Mouse (Mus musculus): Measurements from ENCODE around the gene Morn3. TPM values are rescaled to one million over a fixed set of nuclear protein-coding genes. Genes with fewer than 3 reads are reported as not detected.

Morn3 gene
- 0.79 and 1.1 TPM in 2 replicates for polyA plus RNA-seq (2015; fragmentation: Nextera tagmentation; extraction: Ambion mirVana)

DNA sequence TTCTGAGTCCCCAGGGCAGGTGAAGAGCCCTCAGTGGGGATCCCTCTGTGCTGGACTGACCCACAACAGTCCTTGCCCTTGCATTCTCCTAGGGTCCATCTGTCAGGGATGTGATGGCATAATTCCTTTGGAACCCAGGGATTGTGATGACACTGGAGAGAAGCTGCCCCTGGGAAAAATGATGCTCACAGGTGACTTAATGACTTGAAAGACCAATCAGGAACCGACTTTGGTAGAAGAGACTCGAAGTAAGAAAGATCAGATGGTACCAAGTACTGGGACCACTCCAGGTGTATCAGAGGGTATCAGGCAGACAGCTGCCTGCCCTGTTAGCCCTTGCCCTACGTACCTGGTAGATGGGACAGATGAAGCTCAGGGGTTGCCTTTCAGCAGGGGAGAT, at the start of gene Morn3:
Gene Morn3, minus strand, starts transcription at position 101 of the 400 bp plus-strand sequence.
- Histone ChIP-seq H3K27ac (no peak within 1 kb of the TSS), H3K27me3 (no peaks in the 10 kb centered on the region), H3K36me3 (ENCODE audit: poor library complexity, severe bottlenecking) (no peaks in the 10 kb centered on the region), H3K9ac (no peak within 1 kb of the TSS), H3K9me3 (replicated peaks) (no peaks in the 10 kb centered on the region), H3K4me3 (no peak within 1 kb of the TSS), H3K4me2 (no peak within 1 kb of the TSS), H3K4me1 (peaks cover 7% of the 10 kb centered on the region)
- no peak for ATAC-seq
- WGBS = 80% methylated on average over 3 of the region's 3 CpGs

DNA sequence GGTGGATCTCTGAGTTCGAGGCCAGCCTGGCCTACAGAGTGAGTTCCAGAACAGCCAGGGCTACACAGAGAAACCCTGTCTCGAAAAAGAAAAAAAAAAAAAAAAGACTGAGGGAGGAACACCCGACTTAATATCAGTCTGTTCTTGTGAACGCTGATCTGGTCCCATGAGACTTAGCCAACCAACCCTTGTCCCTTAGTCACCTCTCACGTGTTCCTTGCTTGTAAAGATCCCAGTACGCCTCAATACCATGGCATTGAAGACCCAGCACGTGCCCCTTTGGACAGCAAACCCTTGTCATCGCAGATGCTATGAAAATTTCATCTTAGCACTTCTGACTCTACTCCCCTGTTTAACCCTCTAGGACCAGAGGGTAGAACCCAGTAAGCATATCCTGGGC, 49.5 kb upstream of the Morn3 start:
- ATAC-seq = no peak
- 0 out of 2 replicates have a peak, but pooled peaks cover 4% of the 10 kb centered on the region for H3K36me3 ChIP-seq (ENCODE audit: poor library complexity, severe bottlenecking)
- H3K4me3 ChIP-seq = no peak overlapping the region
- H3K4me1 ChIP-seq = no peaks in the 10 kb centered on the region
- no peak overlapping the region for H3K9ac ChIP-seq
- no peaks in the 10 kb centered on the region for H3K27me3 ChIP-seq
- H3K4me2 ChIP-seq = no peak overlapping the region
- H3K9me3 ChIP-seq (replicated peaks) = no peaks in the 10 kb centered on the region
- no peak overlapping the region for H3K27ac ChIP-seq
- WGBS = 86% methylated on average over 8 of the region's 8 CpGs

GRCm38 (mm10) chr5:123094238-123094991, 47.6 kb upstream of the Morn3 start:
- ATAC-seq = no peak
- H3K36me3 ChIP-seq (ENCODE audit: poor library complexity, severe bottlenecking) = no peaks in the 10 kb centered on the region
- H3K27ac ChIP-seq = no peak overlapping the region
- no peaks in the 10 kb centered on the region for H3K9me3 ChIP-seq (replicated peaks)
- no peak overlapping the region for H3K4me3 ChIP-seq
- no peak overlapping the region for H3K9ac ChIP-seq
- no peak overlapping the region for H3K4me2 ChIP-seq
- 78% methylated on average over 25 of the region's 25 CpGs for WGBS
- H3K4me1 ChIP-seq = no peaks in the 10 kb centered on the region
- H3K27me3 ChIP-seq = no peaks in the 10 kb centered on the region

DNA sequence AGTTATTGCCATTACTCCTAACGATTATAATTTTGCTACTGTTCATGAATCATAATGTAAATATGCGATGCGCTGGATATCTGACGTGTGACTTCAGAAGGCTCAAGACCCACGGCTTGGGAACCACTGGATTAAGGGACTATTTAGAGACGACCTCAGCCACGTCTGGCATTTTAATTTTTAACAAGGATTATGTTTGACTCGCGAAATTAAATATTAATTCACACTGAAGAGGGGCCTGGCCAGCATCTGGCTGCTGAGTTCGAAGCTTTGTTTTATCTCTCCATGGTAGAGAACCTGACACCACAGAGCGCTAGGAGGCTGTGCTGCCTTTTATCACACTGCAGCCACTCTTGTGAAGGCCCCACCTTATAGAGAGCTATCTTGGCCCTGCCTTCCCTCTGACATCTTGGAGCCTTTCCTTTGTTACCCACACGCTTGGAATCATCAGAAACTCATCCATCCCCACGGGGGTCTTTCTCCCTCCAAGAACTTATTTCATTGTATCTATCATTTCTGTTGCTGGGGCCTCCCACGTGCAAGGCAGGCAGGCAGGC, 46.3 kb upstream of the Morn3 start:
- ATAC-seq = no peak
- H3K4me2 ChIP-seq = no peak overlapping the region
- H3K4me1 ChIP-seq = no peaks in the 10 kb centered on the region
- no peak overlapping the region for H3K4me3 ChIP-seq
- WGBS = 84% methylated on average over 14 of the region's 14 CpGs
- no peaks in the 10 kb centered on the region for H3K9me3 ChIP-seq (replicated peaks)
- H3K27me3 ChIP-seq = no peaks in the 10 kb centered on the region
- H3K9ac ChIP-seq = no peak overlapping the region
- H3K36me3 ChIP-seq (ENCODE audit: poor library complexity, severe bottlenecking) = no peaks in the 10 kb centered on the region
- H3K27ac ChIP-seq = no peak overlapping the region

DNA sequence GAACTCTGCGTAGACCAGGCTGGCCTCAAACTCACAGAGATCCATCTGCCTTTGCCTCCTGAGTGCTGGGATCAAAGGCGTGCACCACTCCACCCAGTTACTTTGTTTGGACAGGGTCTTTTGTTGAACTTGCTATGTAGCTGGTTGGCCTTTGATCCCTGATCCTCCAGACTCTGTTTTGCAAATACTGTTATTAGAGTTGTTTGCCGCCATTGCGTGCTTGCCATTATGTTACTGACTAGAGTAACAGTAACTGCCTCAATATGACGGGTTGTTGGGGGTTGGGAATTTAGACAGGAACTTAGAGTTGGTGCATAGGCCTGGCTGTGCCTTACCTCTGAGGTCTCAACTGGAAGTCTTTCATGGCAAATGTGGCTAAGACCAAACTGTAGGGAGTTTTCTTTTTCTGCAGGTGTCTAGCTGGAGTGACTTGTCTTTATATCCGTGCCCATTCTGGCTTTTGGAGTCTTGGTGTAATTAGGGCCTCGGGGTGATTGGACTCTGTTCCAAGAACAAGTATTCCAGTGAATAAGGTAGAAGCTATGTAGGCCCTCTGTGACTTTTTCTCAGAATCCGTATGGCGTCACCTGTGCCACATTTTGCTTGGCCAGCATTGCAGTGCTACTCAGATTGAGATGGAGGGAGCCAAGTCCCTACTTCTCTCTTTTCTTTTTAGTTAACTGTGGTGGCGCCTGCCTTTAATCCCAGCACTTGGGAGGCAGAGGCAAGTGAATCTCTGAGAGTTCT, 43.9 kb upstream of the Morn3 start:
- ATAC-seq = no peak
- Histone ChIP-seq H3K4me3 (no peak overlapping the region), H3K9me3 (replicated peaks) (no peaks in the 10 kb centered on the region), H3K9ac (no peak overlapping the region), H3K4me1 (no peaks in the 10 kb centered on the region), H3K27ac (no peak overlapping the region), H3K4me2 (no peak overlapping the region), H3K27me3 (no peaks in the 10 kb centered on the region), H3K36me3 (ENCODE audit: poor library complexity, severe bottlenecking) (no peaks in the 10 kb centered on the region)
- WGBS = 84% methylated on average over 10 of the region's 10 CpGs

DNA sequence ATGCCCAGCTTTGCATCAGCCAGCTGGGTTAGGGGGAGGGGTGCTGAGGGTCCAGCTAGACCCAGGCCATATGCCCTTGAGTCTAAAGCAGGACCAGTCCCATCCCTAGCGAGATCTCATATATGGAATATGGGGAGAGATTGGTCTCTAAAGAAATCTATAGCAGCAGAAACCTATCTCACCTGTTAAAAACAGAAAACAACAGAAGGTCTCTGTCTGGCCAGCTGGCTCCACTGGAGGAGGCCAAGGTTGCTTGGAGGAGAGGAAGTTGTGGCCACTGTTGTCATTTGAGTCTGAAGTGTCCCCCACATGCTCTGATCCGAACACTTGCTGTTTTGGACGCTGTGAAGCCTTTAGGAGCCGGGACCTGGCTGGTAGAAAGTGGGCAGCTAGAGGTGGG, 42.0 kb upstream of the Morn3 start:
- no peaks in the 10 kb centered on the region for H3K27me3 ChIP-seq
- no peak overlapping the region for H3K9ac ChIP-seq
- H3K4me3 ChIP-seq = no peak overlapping the region
- H3K4me2 ChIP-seq = no peak overlapping the region
- H3K9me3 ChIP-seq (replicated peaks) = no peaks in the 10 kb centered on the region
- ATAC-seq = no peak
- H3K36me3 ChIP-seq (ENCODE audit: poor library complexity, severe bottlenecking) = no peaks in the 10 kb centered on the region
- no peaks in the 10 kb centered on the region for H3K4me1 ChIP-seq
- 92% methylated on average over 4 of the region's 4 CpGs for WGBS
- no peak overlapping the region for H3K27ac ChIP-seq

DNA sequence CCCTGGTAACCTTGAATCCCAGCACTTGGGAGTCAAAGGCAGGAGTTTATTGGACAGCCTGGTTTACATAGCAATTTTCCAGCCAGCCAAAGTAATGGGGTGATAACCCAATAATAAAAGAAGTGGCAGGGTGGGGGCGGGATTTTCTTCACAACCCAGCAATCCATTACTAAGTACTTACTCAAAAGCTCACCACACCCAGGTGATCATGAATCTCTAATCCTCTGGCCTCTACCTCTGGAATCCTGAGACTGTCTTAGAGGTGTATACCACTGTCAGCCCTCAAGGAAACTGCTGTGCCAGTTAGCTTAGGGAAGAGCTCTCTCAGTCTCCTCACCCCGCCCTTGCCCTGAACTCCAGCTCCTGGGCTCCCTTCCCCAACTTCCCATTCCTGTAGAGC, 39.7 kb upstream of the Morn3 start:
- Histone ChIP-seq H3K27ac (no peak overlapping the region), H3K4me1 (no peaks in the 10 kb centered on the region), H3K4me3 (no peak overlapping the region), H3K9ac (no peak overlapping the region), H3K4me2 (no peak overlapping the region), H3K9me3 (replicated peaks) (no peaks in the 10 kb centered on the region), H3K36me3 (ENCODE audit: poor library complexity, severe bottlenecking) (no peaks in the 10 kb centered on the region), H3K27me3 (no peaks in the 10 kb centered on the region)
- WGBS = 76% methylated on average over 2 of the region's 2 CpGs
- ATAC-seq = no peak

DNA sequence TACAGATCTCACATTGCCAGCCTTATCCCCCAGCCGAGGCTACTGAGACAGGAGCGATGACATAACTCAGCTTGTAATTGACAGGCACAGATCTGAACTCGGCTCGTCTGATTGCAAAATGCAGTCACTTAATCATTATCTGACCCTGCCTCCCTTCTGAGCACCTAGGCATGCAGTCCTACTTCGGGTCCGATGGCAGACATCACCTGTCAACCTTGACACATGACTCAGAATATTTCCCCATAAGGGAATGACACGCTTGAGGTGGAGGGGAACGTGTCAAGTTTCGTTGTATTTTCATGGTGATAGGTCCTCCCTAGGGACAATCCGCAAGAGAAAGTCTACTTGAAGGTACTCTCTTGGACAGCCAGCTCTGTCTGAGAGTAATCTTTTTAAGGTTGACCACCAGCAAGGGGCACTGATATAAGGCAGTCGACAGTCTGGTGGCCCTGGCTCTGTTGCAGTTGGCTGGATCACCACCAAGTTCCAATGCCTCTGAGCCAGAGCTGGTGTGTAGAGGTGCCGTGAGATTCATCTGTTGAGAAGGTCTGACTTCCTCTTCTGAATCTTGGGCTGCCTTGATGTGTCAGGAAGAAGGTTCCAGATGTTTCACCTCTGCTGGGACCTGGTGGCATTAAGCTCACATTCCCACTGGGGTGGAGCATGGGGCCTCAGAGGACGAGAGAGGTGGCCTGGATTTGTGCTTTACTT, 36.7 kb upstream of the Morn3 start:
- ATAC-seq = no peak
- Histone ChIP-seq H3K4me3 (no peak overlapping the region), H3K9me3 (replicated peaks) (no peaks in the 10 kb centered on the region; the same call in 1 of the 2 replicates), H3K4me1 (no peaks in the 10 kb centered on the region), H3K27ac (no peak overlapping the region), H3K9ac (no peak overlapping the region), H3K4me2 (no peak overlapping the region), H3K27me3 (no peaks in the 10 kb centered on the region), H3K36me3 (ENCODE audit: poor library complexity, severe bottlenecking) (no peaks in the 10 kb centered on the region)
- WGBS = 81% methylated on average over 13 of the region's 13 CpGs

DNA sequence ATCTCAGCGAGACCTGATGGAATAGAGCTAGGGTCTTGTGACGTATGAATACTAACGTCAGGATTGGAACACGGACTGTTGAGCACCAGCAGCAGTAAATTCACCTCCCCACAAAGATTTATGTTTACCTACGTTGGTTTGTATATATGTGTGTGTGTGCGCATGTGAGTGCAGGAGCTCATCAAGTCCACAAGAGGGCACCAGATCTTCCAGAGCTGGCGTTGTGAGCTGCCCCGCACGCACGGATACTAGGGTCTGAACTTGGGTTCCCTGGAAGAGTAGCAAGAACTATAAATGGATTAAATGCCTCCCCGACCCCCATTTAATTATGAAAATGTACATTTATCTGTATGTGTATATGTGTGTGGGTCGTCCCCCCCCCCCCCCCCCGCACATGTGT, 33.7 kb upstream of the Morn3 start:
- Histone ChIP-seq H3K4me2 (no peak overlapping the region), H3K27ac (no peak overlapping the region), H3K27me3 (peaks cover 3% of the 10 kb centered on the region; the same call in 1 of the 2 replicates), H3K9ac (no peak overlapping the region), H3K9me3 (replicated peaks) (no peaks in the 10 kb centered on the region; the same call in 1 of the 2 replicates), H3K36me3 (ENCODE audit: poor library complexity, severe bottlenecking) (no peaks in the 10 kb centered on the region), H3K4me1 (peaks cover 19% of the 10 kb centered on the region), H3K4me3 (no peak overlapping the region)
- 94% methylated on average over 12 of the region's 13 CpGs for whole genome bisulfite sequencing
- no peak for ATAC-seq

DNA sequence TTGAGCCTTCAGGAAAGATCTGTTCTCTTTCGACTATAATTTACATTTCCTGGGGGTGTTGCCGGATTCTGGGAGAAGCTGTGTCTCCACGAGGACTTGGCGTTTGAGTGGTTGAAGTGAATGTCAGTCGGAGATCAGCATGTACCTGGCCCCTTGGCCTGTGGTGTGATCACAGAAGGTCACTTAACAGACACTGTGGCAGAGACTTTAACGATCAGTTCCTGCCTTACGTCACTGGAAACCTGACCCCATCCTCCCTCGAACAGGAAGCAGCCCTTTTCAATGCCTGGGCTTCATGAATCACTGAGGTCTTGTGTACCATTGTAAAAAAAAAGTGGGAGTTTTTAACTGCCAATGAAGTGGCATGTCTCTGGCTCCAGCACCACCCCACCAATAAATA, 33.2 kb upstream of the Morn3 start:
- H3K4me2 ChIP-seq = no peak overlapping the region
- H3K27ac ChIP-seq = no peak overlapping the region
- H3K27me3 ChIP-seq = peaks cover 3% of the 10 kb centered on the region; the same call in 1 of the 2 replicates
- H3K36me3 ChIP-seq (ENCODE audit: poor library complexity, severe bottlenecking) = no peaks in the 10 kb centered on the region
- WGBS = 90% methylated on average over 8 of the region's 8 CpGs
- ATAC-seq = no peak
- peaks cover 24% of the 10 kb centered on the region for H3K4me1 ChIP-seq
- no peak overlapping the region for H3K4me3 ChIP-seq
- H3K9ac ChIP-seq = no peak overlapping the region
- H3K9me3 ChIP-seq (replicated peaks) = no peaks in the 10 kb centered on the region; the same call in 1 of the 2 replicates

- Histone ChIP-seq H3K36me3 (ENCODE audit: poor library complexity, severe bottlenecking) (no peaks in the 10 kb centered on the region), H3K9me3 (replicated peaks) (no peaks in the 10 kb centered on the region; the same call in 1 of the 2 replicates), H3K9ac (no peak overlapping the region), H3K4me2 (no peak overlapping the region), H3K27me3 (peaks cover 3% of the 10 kb centered on the region; the same call in 1 of the 2 replicates), H3K4me1 (peaks cover 25% of the 10 kb centered on the region), H3K27ac (no peak overlapping the region), H3K4me3 (no peak overlapping the region)
- 100% methylated on average over 1 of the region's 1 CpGs for WGBS
- ATAC-seq = no peak
Measured at GRCm38 (mm10) chr5:123079568-123079967, 32.8 kb upstream of the Morn3 start.
